Mouse (Mus musculus) MEL (cell line): Measurements from ENCODE around the gene Cdk10. TPM values are rescaled to one million over a fixed set of nuclear protein-coding genes. Genes with fewer than 3 reads are reported as not detected.

Source experiments
- DNase-seq: peaks from one replicate; pipeline ENCODE4 v3.0.0; 2011; ENCODE audit warnings: low read depth, low spot score
- H3K27ac ChIP-seq: 2 replicates; pipeline ENCODE4 v1.5.1; 2012; ENCODE audit warnings: low read depth, mild to moderate bottlenecking, control low read depth, low read length, moderate library complexity; ENCODE audit not compliant: control insufficient read depth
- H3K27me3 ChIP-seq, 2 experiments: fragments of 150-350 bp in 1 of 2; sonication (generic) in 1 of 2; 2 replicates each; pipeline ENCODE4 v1.6.1; 2012; ENCODE audit warnings: low read length in 2 of 2, mild to moderate bottlenecking in 2 of 2, improper control_type of control experiment in 1 of 2, moderate library complexity in 1 of 2; ENCODE audit not compliant: insufficient read depth in 2 of 2, control insufficient read depth in 1 of 2
- H3K36me3 ChIP-seq, 2 experiments: 2 replicates each; pipeline ENCODE4 v1.6.1; 2012 to 2014; ENCODE audit warnings: low read length in 2 of 2, improper control_type of control experiment in 1 of 2, inconsistent platforms in 1 of 2, mild to moderate bottlenecking in 1 of 2; ENCODE audit not compliant: insufficient read depth in 2 of 2, control insufficient read depth in 1 of 2
- H3K4me1 ChIP-seq, 2 experiments: fragments of 150-350 bp in 1 of 2; sonication (generic) in 1 of 2; 2 replicates each; pipeline ENCODE4 v1.6.1; 2012; ENCODE audit warnings: low read length in 2 of 2, improper control_type of control experiment in 1 of 2, mild to moderate bottlenecking in 1 of 2; ENCODE audit not compliant: insufficient read depth in 2 of 2, control insufficient read depth in 1 of 2
- H3K4me3 ChIP-seq, 2 experiments: fragments of 150-350 bp in 1 of 2; sonication (generic) in 1 of 2; 2 replicates each; pipeline ENCODE4 v1.5.1; 2012; ENCODE audit warnings: low read depth in 2 of 2, low read length in 2 of 2, mild to moderate bottlenecking in 2 of 2, moderate library complexity in 2 of 2, control low read depth in 1 of 2, improper control_type of control experiment in 1 of 2; ENCODE audit not compliant: control insufficient read depth in 1 of 2, insufficient read depth in 1 of 2
- H3K79me2 ChIP-seq: 2 replicates; pipeline ENCODE4 v1.6.1; 2012; ENCODE audit warnings: mild to moderate bottlenecking, low read length, moderate library complexity; ENCODE audit not compliant: control insufficient read depth, poor library complexity, insufficient read depth
- H3K9ac ChIP-seq: 2 replicates; pipeline ENCODE4 v1.6.1; 2012; ENCODE audit warnings: low read depth, mild to moderate bottlenecking, control low read depth, low read length, moderate library complexity; ENCODE audit not compliant: control insufficient read depth, poor library complexity, severe bottlenecking
- H3K9me3 ChIP-seq: fragments of 150-350 bp; sonication (generic); replicated peaks from 2 replicates; pipeline ENCODE4 v1.6.1; 2012; ENCODE audit warnings: mild to moderate bottlenecking, low read length, improper control_type of control experiment, moderate library complexity; ENCODE audit not compliant: insufficient read depth
- CHD1 ChIP-seq: IDR thresholded peaks from 2 replicates; pipeline ENCODE4 v1.6.1; 2012; ENCODE audit warnings: low read depth, mild to moderate bottlenecking, inconsistent platforms, low read length, improper control_type of control experiment
- CHD2 ChIP-seq: IDR thresholded peaks from 2 replicates; pipeline ENCODE4 v1.6.1; 2011; ENCODE audit warnings: low read length, improper control_type of control experiment
- CTCF ChIP-seq, 3 experiments: IDR thresholded peaks in 2 of 3; conservative IDR thresholded peaks in 1 of 3; 2 replicates each; pipeline ENCODE4 v1.5.1; 2011 to 2012; ENCODE audit warnings: low read length in 3 of 3, low read depth in 2 of 3, mild to moderate bottlenecking in 2 of 3, improper control_type of control experiment in 1 of 3, inconsistent platforms in 1 of 3, mixed read lengths in 1 of 3, moderate library complexity in 1 of 3; ENCODE audit not compliant: control insufficient read depth in 1 of 3, insufficient read depth in 1 of 3, poor library complexity in 1 of 3, severe bottlenecking in 1 of 3
- E2F4 ChIP-seq: IDR thresholded peaks from 2 replicates; pipeline ENCODE4 v1.6.1; 2011; ENCODE audit warnings: low read depth, low read length, improper control_type of control experiment, borderline replicate concordance
- ELF1 ChIP-seq: IDR thresholded peaks from 2 replicates; pipeline ENCODE4 v1.6.1; 2014; ENCODE audit warnings: low read depth, mild to moderate bottlenecking, inconsistent platforms, low read length, improper control_type of control experiment, moderate library complexity
- GABPA ChIP-seq: IDR thresholded peaks from 2 replicates; pipeline ENCODE4 v1.6.1; 2012; ENCODE audit warnings: low read depth, mild to moderate bottlenecking, inconsistent platforms, low read length, improper control_type of control experiment, moderate library complexity
- GATA1 ChIP-seq: IDR thresholded peaks from 2 replicates; pipeline ENCODE4 v1.6.1; 2011; ENCODE audit warnings: low read depth, low read length, improper control_type of control experiment
- HCFC1 ChIP-seq: IDR thresholded peaks from 2 replicates; pipeline ENCODE4 v1.6.1; 2012; ENCODE audit warnings: low read depth, mild to moderate bottlenecking, inconsistent platforms, low read length, improper control_type of control experiment, moderate library complexity
- KAT2A ChIP-seq: conservative IDR thresholded peaks from 2 replicates; pipeline ENCODE4 v1.6.1; 2012; ENCODE audit warnings: low read depth, low read length, improper control_type of control experiment, inconsistent platforms
- MAFK ChIP-seq: IDR thresholded peaks from 2 replicates; pipeline ENCODE4 v1.6.1; 2011; ENCODE audit warnings: low read depth, mild to moderate bottlenecking, low read length, improper control_type of control experiment, borderline replicate concordance
- MAZ ChIP-seq: IDR thresholded peaks from 2 replicates; pipeline ENCODE4 v1.6.1; 2012; ENCODE audit warnings: low read depth, mild to moderate bottlenecking, inconsistent platforms, low read length, improper control_type of control experiment
- MEF2A ChIP-seq: IDR thresholded peaks from 2 replicates; pipeline ENCODE4 v1.6.1; 2014; ENCODE audit warnings: low read depth, mild to moderate bottlenecking, inconsistent platforms, low read length, improper control_type of control experiment; ENCODE audit not compliant: poor library complexity, insufficient replicate concordance, severe bottlenecking; ENCODE audit errors: extremely low read depth
- MXI1 ChIP-seq: IDR thresholded peaks from 2 replicates; pipeline ENCODE4 v1.6.1; 2011; ENCODE audit warnings: mild to moderate bottlenecking, low read depth, low read length, improper control_type of control experiment
- MYB ChIP-seq: IDR thresholded peaks from 2 replicates; pipeline ENCODE4 v1.6.1; 2011; ENCODE audit warnings: mild to moderate bottlenecking, low read depth, low read length, improper control_type of control experiment
- MYC ChIP-seq: IDR thresholded peaks from 2 replicates; pipeline ENCODE4 v1.6.1; 2011; ENCODE audit warnings: low read depth, mild to moderate bottlenecking, low read length, improper control_type of control experiment, moderate library complexity
- NELFE ChIP-seq: IDR thresholded peaks from 2 replicates; pipeline ENCODE4 v1.6.1; 2011; ENCODE audit warnings: low read depth, low read length, improper control_type of control experiment
- NRF1 ChIP-seq: IDR thresholded peaks from 2 replicates; pipeline ENCODE4 v1.6.1; 2014; ENCODE audit warnings: low read depth, mild to moderate bottlenecking, inconsistent platforms, low read length, improper control_type of control experiment, moderate library complexity; ENCODE audit not compliant: poor library complexity, insufficient read depth, severe bottlenecking
- POLR2A ChIP-seq, 2 experiments: IDR thresholded peaks; 2 replicates each; pipeline ENCODE4 v1.6.1; 2011 to 2012; ENCODE audit warnings: low read length in 2 of 2, mild to moderate bottlenecking in 2 of 2, control low read depth in 1 of 2, improper control_type of control experiment in 1 of 2, low read depth in 1 of 2, moderate library complexity in 1 of 2; ENCODE audit not compliant: control insufficient read depth in 1 of 2, insufficient read depth in 1 of 2, poor library complexity in 1 of 2
- POLR2AphosphoS2 ChIP-seq: IDR thresholded peaks from 2 replicates; pipeline ENCODE4 v1.6.1; 2011; ENCODE audit warnings: low read length, improper control_type of control experiment
- RAD21 ChIP-seq: IDR thresholded peaks from 2 replicates; pipeline ENCODE4 v1.6.1; 2011; ENCODE audit warnings: mild to moderate bottlenecking, low read depth, low read length, improper control_type of control experiment
- SMC3 ChIP-seq: IDR thresholded peaks from 2 replicates; pipeline ENCODE4 v1.6.1; 2011; ENCODE audit warnings: low read depth, low read length, improper control_type of control experiment
- TAL1 ChIP-seq: IDR thresholded peaks from 2 replicates; pipeline ENCODE4 v1.6.1; 2012; ENCODE audit warnings: mild to moderate bottlenecking, inconsistent platforms, low read length, moderate library complexity, mixed read lengths
- UBTF ChIP-seq: IDR thresholded peaks from 2 replicates; pipeline ENCODE4 v1.6.1; 2012; ENCODE audit warnings: low read depth, mild to moderate bottlenecking, inconsistent platforms, low read length, improper control_type of control experiment, moderate library complexity, borderline replicate concordance; ENCODE audit not compliant: insufficient read depth
- USF1 ChIP-seq: IDR thresholded peaks from 2 replicates; pipeline ENCODE4 v1.6.1; 2014; ENCODE audit warnings: low read depth, mild to moderate bottlenecking, inconsistent platforms, low read length, improper control_type of control experiment, moderate library complexity
- polyA plus RNA-seq, 2 experiments: library from polyadenylated mRNA; stranded (reverse) in 1 of 2; unstranded in 1 of 2; fragments of >175 nt in 1 of 2; fragments of >200 nt in 1 of 2; gene quantifications; 2 replicates each; pipeline versions ENCODE4 v1.2.1 to v1.2.4; 2012; ENCODE audit warnings: low replicate concordance in 2 of 2, low read depth in 1 of 2; ENCODE audit not compliant: insufficient read length in 2 of 2, insufficient read depth in 1 of 2, missing spikeins in 1 of 2
- total RNA-seq: library from RNA; depleted of rRNA; stranded (reverse); fragments of 300-350 nt; gene quantifications from 2 replicates; pipeline ENCODE4 v1.2.3, GENCODE M21; 2012

Cdk10 gene
- total and polyA plus RNA-seq, 3 experiments = 28.0 to 43.8 TPM; not detected in 1

DNA sequence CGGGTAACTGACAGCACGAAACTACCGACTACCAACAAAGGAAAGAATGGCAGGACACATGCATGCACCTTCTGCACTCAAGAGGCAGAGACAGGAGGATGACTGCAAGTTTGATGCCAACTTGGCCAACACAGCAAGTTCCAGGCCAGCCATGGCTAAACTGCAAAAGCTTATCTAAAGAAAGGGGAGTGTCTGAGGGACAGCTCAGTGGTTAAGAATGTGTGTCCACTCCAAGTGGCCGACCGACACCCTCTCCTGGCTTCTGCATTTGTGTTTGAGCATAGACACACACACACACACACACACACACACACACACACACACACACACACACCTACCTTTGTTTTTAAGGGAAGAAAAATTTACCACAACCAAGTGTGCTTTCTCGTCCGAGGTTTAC, 53.8 kb downstream of the Cdk10 start:
- no peak overlapping the region for H3K9ac ChIP-seq
- no peak overlapping the region for H3K27ac ChIP-seq
- no peak for DNase-seq
- TF ChIP-seq NRF1 (no peak), POLR2AphosphoS2 (no peak), ELF1 (no peak), RAD21 (no peak), UBTF (no peak), POLR2A (IDR thresholded peaks at IDR 0.05; ENCODE audit: control insufficient read depth in 1 of 2, insufficient read depth in 1 of 2, low read depth in 1 of 2, low read length in 2 of 2, poor library complexity in 1 of 2) (no peak), MEF2A (no peak), SMC3 (no peak), HCFC1 (no peak), GATA1 (no peak), CHD1 (no peak), MYC (no peak), MXI1 (no peak), CTCF (IDR thresholded peaks at IDR 0.05 in 2 of 3, conservative IDR thresholded peaks at IDR 0.05 in 1 of 3; ENCODE audit: control insufficient read depth in 1 of 3, insufficient read depth in 1 of 3, low read depth in 2 of 3, low read length in 3 of 3, poor library complexity in 1 of 3, severe bottlenecking in 1 of 3) (no peak), MAFK (no peak), E2F4 (no peak), KAT2A (no peak), GABPA (no peak), MAZ (no peak)
- H3K4me3 ChIP-seq = no peak overlapping the region
- peaks cover 0 to 2% of the 10 kb centered on the region in 2 experiments; a peak in 1 of 4 replicates for H3K36me3 ChIP-seq
- H3K4me1 ChIP-seq = no peaks in the 10 kb centered on the region
- no peaks in the 10 kb centered on the region for H3K9me3 ChIP-seq
- no peaks in the 10 kb centered on the region for H3K79me2 ChIP-seq
- H3K27me3 ChIP-seq = no peaks in the 10 kb centered on the region

DNA sequence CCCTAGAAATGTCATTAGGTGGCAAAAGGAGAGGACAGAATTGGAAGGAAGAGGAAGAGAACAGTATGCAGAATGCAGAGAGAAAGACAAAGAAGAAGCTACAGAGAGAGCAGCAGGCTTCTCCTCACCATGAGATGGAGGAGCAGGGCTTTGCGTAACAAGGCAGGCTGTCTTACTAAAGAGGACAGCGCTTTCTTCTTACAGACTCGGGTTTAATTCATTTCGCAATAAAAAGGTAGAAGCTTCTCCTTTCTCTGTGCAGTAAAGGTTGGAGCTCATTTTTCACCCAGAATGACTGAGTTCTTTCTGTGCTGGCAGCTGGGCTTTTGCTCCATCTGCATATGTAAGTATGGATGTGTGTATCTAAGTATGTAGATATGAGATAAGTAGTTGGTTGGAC, 55.2 kb downstream of the Cdk10 start:
- no peaks in the 10 kb centered on the region for H3K4me1 ChIP-seq
- TF ChIP-seq USF1 = no peak
- no peak for TF ChIP-seq ELF1
- no peak for TF ChIP-seq E2F4
- TF ChIP-seq TAL1 = no peak
- no peak for TF ChIP-seq MYB
- TF ChIP-seq NELFE = no peak
- TF ChIP-seq NRF1 = no peak
- TF ChIP-seq CHD2 = no peak
- no peak overlapping the region for H3K4me3 ChIP-seq
- no peaks in the 10 kb centered on the region for H3K79me2 ChIP-seq
- no peaks in the 10 kb centered on the region for H3K27me3 ChIP-seq
- no peak for DNase-seq
- H3K9ac ChIP-seq = no peak overlapping the region
- H3K27ac ChIP-seq = no peak overlapping the region
- no peaks in the 10 kb centered on the region for H3K9me3 ChIP-seq
- peaks cover 0 to 2% of the 10 kb centered on the region in 2 experiments; a peak in 1 of 4 replicates for H3K36me3 ChIP-seq
